Mouse (Mus musculus): ENCODE measurements around the gene Cebpg.

GRCm38 (mm10) chr7:35065958-35066357, 9.6 kb upstream of the Cebpg start:
- TF ChIP-seq CTCF (IDR thresholded peaks at IDR 0.05; ENCODE audit: borderline replicate concordance, extremely low read depth, insufficient read depth, insufficient read length) (no peak), POLR2A (IDR thresholded peaks at IDR 0.05; ENCODE audit: borderline replicate concordance, extremely low read depth, insufficient read depth, insufficient read length, poor library complexity, severe bottlenecking) (no peak)

Measured in brain, embryonic 14.5 days (tissue).